Mouse (Mus musculus) mature B cell (primary cell): Measurements from ENCODE around the gene Ap1s2.

ENCODE experiments used
- in situ Hi-C: fragments of 300-500 bp; cut with MboI; formaldehyde crosslinking; loops from 2 replicates; pipeline ENCODE4 v1.14.3; 2019

Gene Ap1s2

GRCm38 (mm10) chrX:163981092-163981491, 72.3 kb downstream of the Ap1s2 start:
- in situ Hi-C loops = no loop called here

- in situ Hi-C loops = no loop called here
These were observed 72.7 kb downstream of the Ap1s2 start for GRCm38 (mm10) chrX:163981500-163981899.

DNA sequence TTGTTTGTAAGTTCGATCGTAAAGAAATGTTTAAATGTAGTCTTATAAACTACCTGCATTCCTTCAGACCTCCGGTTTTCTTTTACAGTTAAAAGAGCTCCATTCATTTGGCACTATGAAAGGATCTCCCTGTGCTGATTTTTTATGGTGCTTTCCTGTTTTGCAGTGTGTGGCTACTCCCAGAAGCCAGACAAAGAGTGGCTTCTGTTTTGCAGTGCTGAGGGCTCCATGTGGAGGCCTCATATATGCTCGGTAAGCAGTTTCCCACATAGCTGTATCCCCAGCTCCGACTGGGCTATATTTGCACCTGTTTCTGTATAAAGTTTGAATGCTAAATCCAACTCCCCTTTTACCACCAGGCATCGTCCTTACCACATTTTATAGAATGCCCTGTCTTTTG, 73.3 kb downstream of the Ap1s2 start:
- in situ Hi-C loops = no loop called here
